Mouse (Mus musculus) gastrocnemius, postnatal 10 days (tissue): Measurements from ENCODE around the gene Pla2g12b. TPM values are rescaled to one million over a fixed set of nuclear protein-coding genes. Genes with fewer than 3 reads are reported as not detected.
A peak's percentile ranks its signal among the peaks of the same experiment; 100 is the strongest.

Experiments
- DNase-seq: peaks from one replicate; pipeline ENCODE4 v3.0.0; 2021; ENCODE audit warnings: mixed read lengths
- total RNA-seq, 2 experiments: library from RNA; stranded (reverse); gene quantifications; 2 replicates each; pipeline ENCODE4 v1.2.3; 2021

The Pla2g12b gene
- total RNA-seq, 2 experiments from 2014 or later = 0.34 TPM; not detected in 1

DNA sequence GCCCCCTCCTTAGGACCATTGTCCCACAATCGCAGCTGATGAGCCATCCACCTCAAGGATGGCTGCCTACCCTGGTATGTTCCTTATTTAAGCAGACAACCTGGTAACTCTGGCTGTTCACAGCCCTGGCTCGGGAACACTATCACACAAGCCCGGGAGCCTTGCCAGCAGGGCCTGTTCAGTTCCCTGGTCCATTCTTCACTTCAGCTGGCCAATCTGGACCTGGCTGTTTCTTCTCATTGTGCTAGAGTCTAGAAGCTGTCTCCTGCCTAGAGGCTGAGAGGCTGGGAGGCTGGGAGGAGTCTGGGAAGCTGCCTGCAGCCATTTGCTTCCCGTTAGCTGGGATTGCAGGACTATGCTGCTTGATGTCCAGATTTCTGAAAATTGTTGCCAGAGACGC lies 67.0 kb downstream of the Pla2g12b start:
- peak; percentile 63 for DNase-seq

Other genes with a start within 250 kb of the Pla2g12b start
- gene Sept10, start 181.8 kb upstream of the Pla2g12b start, total RNA-seq = 10 to 100 TPM; 26.8 to 30.4 TPM
- 1 to 10 TPM; 2.6 to 2.9 TPM for gene Sowahc, start 181.7 kb upstream of the Pla2g12b start, total RNA-seq
- gene P4ha1, start 80.4 kb upstream of the Pla2g12b start, total RNA-seq = 10 to 100 TPM; 34.4 to 37.9 TPM
- 100 to 1,000 TPM; 112 to 119 TPM for gene Gm10273, start 8.0 kb upstream of the Pla2g12b start, total RNA-seq
- under 1 TPM; 0.54 to 0.89 TPM for gene Oit3, start 38.1 kb downstream of the Pla2g12b start, total RNA-seq
- not detected for gene Gm10322, start 212.4 kb downstream of the Pla2g12b start, total RNA-seq
- 10 to 100 TPM; 63.1 to 65.2 TPM for gene Mcu, start 213.0 kb downstream of the Pla2g12b start, total RNA-seq